Mouse (Mus musculus) myocyte (in vitro differentiated cells): ENCODE data around the gene Them7. TPM values are rescaled to one million over a fixed set of nuclear protein-coding genes. Genes with fewer than 3 reads are reported as not detected.

ENCODE experiments used
- H3K27me3 ChIP-seq: one replicate; pipeline ENCODE4 v1.6.1; 2011; ENCODE audit not compliant: control insufficient read depth, insufficient read depth, insufficient read length
- H3K36me3 ChIP-seq: one replicate; pipeline ENCODE4 v1.6.1; 2011; ENCODE audit not compliant: control insufficient read depth, insufficient read depth
- H3K4me2 ChIP-seq: one replicate; pipeline ENCODE4 v1.6.1; 2011; ENCODE audit warnings: low read depth, control low read depth
- H3K4me3 ChIP-seq: one replicate; pipeline ENCODE4 v1.5.1; 2011; ENCODE audit warnings: mild to moderate bottlenecking, control low read depth, moderate library complexity
- H3K79me2 ChIP-seq: one replicate; pipeline ENCODE4 v1.6.1; 2011; ENCODE audit not compliant: control insufficient read depth, insufficient read depth
- H3ac ChIP-seq: one replicate; pipeline ENCODE4 v1.6.1; 2011; ENCODE audit not compliant: control insufficient read depth, insufficient read length
- CEBPB ChIP-seq: IDR thresholded peaks from 2 replicates; pipeline ENCODE4 v1.6.1; 2011; ENCODE audit warnings: mild to moderate bottlenecking, moderate library complexity; ENCODE audit not compliant: poor library complexity, insufficient read depth, severe bottlenecking
- E2F4 ChIP-seq: IDR thresholded peaks from one replicate; pipeline ENCODE4 v1.6.1; 2011; ENCODE audit warnings: mild to moderate bottlenecking, control low read depth, moderate library complexity; ENCODE audit not compliant: insufficient read depth
- MAX ChIP-seq: IDR thresholded peaks from one replicate; pipeline ENCODE4 v1.6.1; 2011; ENCODE audit warnings: low read depth, mild to moderate bottlenecking, control low read depth
- MYOD1 ChIP-seq, 3 experiments: IDR thresholded peaks; one replicate each; pipeline ENCODE4 v1.6.1; 2011; ENCODE audit warnings: control low read depth in 2 of 3, low read depth in 2 of 3, mild to moderate bottlenecking in 2 of 3, moderate library complexity in 1 of 3; ENCODE audit not compliant: insufficient read length in 2 of 3, control insufficient read depth in 1 of 3
- MYOG ChIP-seq, 3 experiments: IDR thresholded peaks; one replicate each; pipeline ENCODE4 v1.6.1; 2011; ENCODE audit warnings: control low read depth in 2 of 3, low read depth in 2 of 3, mild to moderate bottlenecking in 2 of 3; ENCODE audit not compliant: insufficient read length in 2 of 3, control insufficient read depth in 1 of 3, insufficient read depth in 1 of 3
- POLR2A ChIP-seq: IDR thresholded peaks from one replicate; pipeline ENCODE4 v1.6.1; 2011; ENCODE audit warnings: low read depth, mild to moderate bottlenecking, control low read depth, moderate library complexity; ENCODE audit not compliant: insufficient read length
- POLR2AphosphoS2 ChIP-seq: IDR thresholded peaks from one replicate; pipeline ENCODE4 v1.6.1; 2011; ENCODE audit warnings: low read depth, control low read depth; ENCODE audit not compliant: insufficient read length
- REST ChIP-seq: IDR thresholded peaks from one replicate; pipeline ENCODE4 v1.6.1; 2011; ENCODE audit warnings: mild to moderate bottlenecking, control low read depth, moderate library complexity; ENCODE audit not compliant: insufficient read depth, insufficient read length
- SRF ChIP-seq: IDR thresholded peaks from one replicate; pipeline ENCODE4 v1.6.1; 2011; ENCODE audit warnings: low read depth; ENCODE audit not compliant: control insufficient read depth, insufficient read length
- TCF12 ChIP-seq: IDR thresholded peaks from one replicate; pipeline ENCODE4 v1.6.1; 2011; ENCODE audit warnings: mild to moderate bottlenecking, control low read depth; ENCODE audit not compliant: poor library complexity, insufficient read depth, severe bottlenecking
- TCF3 ChIP-seq: IDR thresholded peaks from one replicate; pipeline ENCODE4 v1.6.1; 2011; ENCODE audit warnings: low read depth, control low read depth; ENCODE audit not compliant: insufficient read length
- USF1 ChIP-seq: IDR thresholded peaks from one replicate; pipeline ENCODE4 v1.6.1; 2011; ENCODE audit warnings: low read depth, mild to moderate bottlenecking, control low read depth, moderate library complexity
- polyA plus RNA-seq: library from polyadenylated mRNA; unstranded; fragments of >200 nt; fragmentation: generic; extraction: Trizol; gene quantifications from one replicate; pipeline ENCODE4 v1.2.1, GENCODE M21; 2012; ENCODE audit warnings: missing spikeins

The Them7 gene
- polyA plus RNA-seq, 1 experiment: not detected

DNA sequence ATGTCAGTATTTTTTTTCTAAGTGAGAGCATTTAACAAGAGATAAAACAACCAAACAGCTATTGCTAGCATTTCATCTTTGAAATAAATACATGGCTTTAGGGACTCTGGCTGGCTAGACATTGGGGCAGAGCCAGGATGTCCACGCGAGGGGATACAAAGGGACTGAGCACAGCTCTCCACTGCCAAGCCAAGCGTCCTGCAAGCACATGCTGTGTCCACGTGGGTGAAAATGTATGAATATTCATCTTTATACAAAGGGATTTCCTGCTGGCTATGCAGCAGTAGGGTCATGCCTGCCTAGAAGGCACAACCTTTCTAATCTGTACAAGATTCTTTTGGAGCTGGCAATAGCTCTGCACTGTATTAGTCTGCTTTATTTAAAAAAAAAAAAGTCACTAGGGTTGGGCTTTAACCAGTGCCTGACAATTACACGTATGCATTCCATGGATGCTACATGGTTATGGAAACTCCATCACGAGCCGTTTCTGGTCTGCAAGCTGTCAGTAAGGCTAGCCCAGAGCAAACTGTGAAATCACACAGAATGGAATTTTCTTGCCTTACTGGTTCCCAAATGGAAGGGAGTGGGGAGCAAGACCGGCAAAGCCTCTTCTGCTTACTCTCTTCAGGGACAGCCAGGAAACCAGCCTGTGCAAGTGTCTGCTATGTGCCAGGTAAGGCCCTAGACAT, 192.7 kb downstream of the Them7 start:
- Histone ChIP-seq H3K4me3 (no peak overlapping the region), H3K27me3 (peaks cover 17% of the 10 kb centered on the region), H3K79me2 (no peaks in the 10 kb centered on the region), H3K4me2 (no peak overlapping the region), H3K36me3 (no peaks in the 10 kb centered on the region), H3ac (no peak overlapping the region)
- TF ChIP-seq SRF: no peak
- TF ChIP-seq TCF12: no peak
- TF ChIP-seq POLR2A: no peak
- TF ChIP-seq POLR2AphosphoS2: no peak
- TF ChIP-seq MAX: no peak
- TF ChIP-seq MYOG (IDR thresholded peaks at IDR 0.05; ENCODE audit: control insufficient read depth in 1 of 3, insufficient read depth in 1 of 3, insufficient read length in 2 of 3, low read depth in 2 of 3): no peak

GRCm38 (mm10) chr2:105417663-105418062, 193.5 kb downstream of the Them7 start:
- no peak overlapping the region for H3K4me2 ChIP-seq
- H3K36me3 ChIP-seq: no peaks in the 10 kb centered on the region
- TF ChIP-seq MYOD1 (IDR thresholded peaks at IDR 0.05; ENCODE audit: control insufficient read depth in 1 of 3, insufficient read length in 2 of 3, low read depth in 2 of 3) (no peak), TCF3 (no peak), REST (no peak), POLR2A (no peak)
- peaks cover 17% of the 10 kb centered on the region for H3K27me3 ChIP-seq
- no peaks in the 10 kb centered on the region for H3K79me2 ChIP-seq
- H3ac ChIP-seq: no peak overlapping the region
- H3K4me3 ChIP-seq: no peak overlapping the region

- Histone ChIP-seq H3K36me3 (no peaks in the 10 kb centered on the region), H3K4me2 (no peak overlapping the region), H3K4me3 (no peak overlapping the region), H3K27me3 (peaks cover 17% of the 10 kb centered on the region), H3ac (no peak overlapping the region), H3K79me2 (no peaks in the 10 kb centered on the region)
- TF ChIP-seq POLR2AphosphoS2 (no peak), POLR2A (no peak), REST (no peak), CEBPB (no peak), TCF12 (no peak), TCF3 (no peak), E2F4 (no peak), USF1 (no peak), MAX (no peak), MYOD1 (IDR thresholded peaks at IDR 0.05; ENCODE audit: control insufficient read depth in 1 of 3, insufficient read length in 2 of 3, low read depth in 2 of 3) (no peak), SRF (no peak)
Observed at GRCm38 (mm10) chr2:105418629-105419227, 194.6 kb downstream of the Them7 start.

GRCm38 (mm10) chr2:105427447-105427846, 203.3 kb downstream of the Them7 start:
- Histone ChIP-seq H3K36me3 (no peaks in the 10 kb centered on the region), H3K4me2 (no peak overlapping the region), H3K4me3 (no peak overlapping the region), H3K79me2 (no peaks in the 10 kb centered on the region), H3ac (no peak overlapping the region), H3K27me3 (no peaks in the 10 kb centered on the region)
- no peak for TF ChIP-seq REST
- no peak for TF ChIP-seq MYOG (IDR thresholded peaks at IDR 0.05; ENCODE audit: control insufficient read depth in 1 of 3, insufficient read depth in 1 of 3, insufficient read length in 2 of 3, low read depth in 2 of 3)
- TF ChIP-seq POLR2AphosphoS2: no peak
- no peak for TF ChIP-seq SRF
- no peak for TF ChIP-seq USF1
- TF ChIP-seq MAX: no peak
- no peak for TF ChIP-seq CEBPB
- TF ChIP-seq TCF12: no peak
- TF ChIP-seq MYOD1 (IDR thresholded peaks at IDR 0.05; ENCODE audit: control insufficient read depth in 1 of 3, insufficient read length in 2 of 3, low read depth in 2 of 3): no peak

- no peaks in the 10 kb centered on the region for H3K36me3 ChIP-seq
- no peak overlapping the region for H3K4me3 ChIP-seq
- TF ChIP-seq TCF3: no peak
- peak; percentile 99 for TF ChIP-seq CEBPB
- no peak overlapping the region for H3K4me2 ChIP-seq
- no peaks in the 10 kb centered on the region for H3K79me2 ChIP-seq
- no peaks in the 10 kb centered on the region for H3K27me3 ChIP-seq
- H3ac ChIP-seq: no peak overlapping the region
Observed at GRCm38 (mm10) chr2:105428029-105428428, 203.9 kb downstream of the Them7 start.
